Mouse (Mus musculus): ENCODE results near the gene Olfr967. TPM values are rescaled to one million over a fixed set of nuclear protein-coding genes. Genes with fewer than 3 reads are reported as not detected.
"Not testable (repeated sequence)": the region's sequence is repeated elsewhere in the genome, so short reads cannot be mapped to it uniquely, and the experiment has no call there.

Gene Olfr967
- not detected for total RNA-seq (2021)
- long read RNA-seq, experiment 1: 0 reads
- long read RNA-seq, experiment 2: 0 reads

DNA sequence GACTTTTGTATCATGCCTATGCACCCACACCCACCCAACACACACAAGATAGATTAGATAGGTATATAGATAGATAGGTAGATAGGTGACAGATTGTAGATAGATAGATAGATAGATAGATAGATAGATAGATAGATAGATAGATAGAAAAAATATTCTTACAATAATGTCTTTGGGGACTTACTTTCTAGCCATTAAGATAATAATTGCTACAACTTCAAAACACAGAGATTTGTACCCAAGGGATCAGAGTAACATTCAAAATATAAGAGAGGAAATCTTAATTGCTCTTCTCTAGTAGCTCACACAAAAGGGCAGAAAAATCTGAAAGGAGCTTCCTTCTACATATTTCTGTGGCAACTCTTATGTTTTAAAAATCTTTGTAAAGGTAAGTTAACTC lies at the start of gene Olfr967:
Gene Olfr967, plus strand, starts transcription at position 301 of the 400 bp plus-strand sequence.
- DNase-seq (ENCODE audit: low spot score in 2 of 2): no peak

DNA sequence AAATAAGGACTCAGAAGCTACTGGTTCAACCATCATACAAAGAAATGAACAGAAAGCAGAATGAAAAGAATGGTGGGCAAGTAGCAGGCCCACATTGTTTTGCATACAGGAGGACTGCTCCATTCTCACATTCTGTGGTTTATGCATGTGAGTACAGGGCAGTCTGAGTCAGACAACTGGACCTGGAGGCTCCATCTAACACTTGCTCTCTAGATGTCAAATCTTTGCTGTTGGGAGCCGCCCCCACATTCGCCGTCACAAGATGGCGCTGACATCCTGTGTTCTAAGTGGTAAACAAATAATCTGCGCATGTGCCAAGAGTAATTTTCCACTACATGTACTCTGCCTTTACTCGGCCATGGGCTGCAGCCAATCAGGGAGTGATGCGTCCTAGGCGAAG lies 44.9 kb upstream of the Olfr967 start:
- DNase-seq (ENCODE audit: low spot score in 2 of 2): not testable (repeated sequence)

DNA sequence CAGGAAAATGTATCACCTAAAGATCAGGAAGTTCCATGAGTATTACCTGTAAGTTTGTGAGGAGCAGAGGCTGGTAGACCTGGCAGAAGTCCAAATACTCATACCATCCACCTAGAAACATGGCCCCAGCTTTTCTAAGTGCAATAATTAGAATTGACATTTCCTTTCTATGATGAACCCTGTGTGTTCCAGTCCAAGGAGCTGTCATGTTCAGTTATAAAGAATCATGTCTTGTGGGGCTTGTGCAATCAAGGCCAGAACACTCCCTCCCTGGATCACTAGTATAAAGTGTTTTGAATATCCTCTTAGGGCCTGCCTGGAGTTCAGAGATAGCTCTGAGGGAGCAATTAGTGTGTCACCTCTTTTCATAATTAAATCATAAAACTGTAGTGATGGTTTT lies 39.0 kb upstream of the Olfr967 start, which contains the start of gene Olfr149:
Gene Olfr149, minus strand, starts transcription at position 101 of the 400 bp plus-strand sequence.
- no peak for DNase-seq (ENCODE audit: low spot score in 2 of 2)

DNA sequence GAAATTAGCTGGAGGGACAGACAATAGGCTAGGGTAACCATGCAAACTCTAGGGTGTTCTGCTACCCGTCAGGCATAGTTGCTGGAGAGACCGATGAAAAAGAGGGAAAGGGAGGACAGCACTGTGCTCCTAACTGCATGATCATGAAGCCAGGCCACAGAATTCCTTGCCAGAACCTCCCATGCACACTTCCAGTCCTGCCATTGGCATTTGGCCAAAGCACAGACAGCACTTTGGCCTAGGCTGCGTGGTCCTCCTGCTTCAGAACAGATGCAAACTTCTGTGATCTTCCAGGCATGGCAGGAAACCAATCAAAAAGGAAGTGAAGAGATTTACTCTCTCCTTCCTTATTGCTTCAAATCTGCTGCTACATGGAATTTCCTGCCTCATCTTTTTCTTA lies 37.1 kb upstream of the Olfr967 start:
- DNase-seq (ENCODE audit: low spot score in 2 of 2): no peak

DNA sequence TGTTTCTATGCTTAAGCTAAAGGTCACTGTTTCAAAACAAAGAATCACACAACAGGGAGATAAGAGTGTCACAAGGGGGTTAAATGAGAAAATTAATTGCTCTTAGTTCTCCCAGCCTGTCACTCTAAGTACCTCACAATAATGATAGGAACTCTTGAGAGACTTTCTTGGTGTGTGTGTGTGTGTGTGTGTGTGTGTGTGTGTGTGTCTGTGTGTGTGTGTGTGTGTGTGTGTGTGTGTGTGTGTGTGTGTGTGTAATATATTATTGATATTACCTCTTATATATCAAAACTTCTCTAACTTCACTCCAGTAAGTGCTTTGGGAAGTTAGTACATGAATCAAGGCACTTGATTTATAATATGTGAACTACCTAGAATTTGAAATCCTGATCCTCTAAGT lies 35.0 kb upstream of the Olfr967 start, which contains the start of gene Olfr965:
Gene Olfr965, plus strand, starts transcription at position 301 of the 400 bp plus-strand sequence.
- DNase-seq (ENCODE audit: low spot score in 2 of 2): no peak

DNA sequence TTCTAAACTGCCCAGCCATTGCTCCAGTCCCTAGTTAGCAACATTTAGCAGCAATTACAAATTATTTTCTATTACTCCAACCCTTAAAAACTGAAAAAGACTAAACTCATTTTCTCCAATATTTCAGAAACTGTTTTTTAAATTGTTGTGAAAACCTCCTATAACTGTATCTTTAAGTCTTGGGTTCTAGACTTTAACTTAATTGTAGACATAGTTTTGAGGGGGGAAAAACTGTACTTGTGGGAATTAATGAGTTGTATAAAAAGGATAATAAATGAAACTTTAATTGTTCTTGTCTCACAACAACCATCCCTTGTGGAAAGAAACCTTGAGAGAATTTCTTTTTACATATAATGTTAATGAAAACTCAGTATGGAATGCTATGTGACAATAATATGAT lies 15.4 kb upstream of the Olfr967 start, which contains the start of gene Olfr150:
Gene Olfr150, plus strand, starts transcription at position 301 of the 400 bp plus-strand sequence.
- DNase-seq (ENCODE audit: low spot score in 2 of 2): no peak

DNA sequence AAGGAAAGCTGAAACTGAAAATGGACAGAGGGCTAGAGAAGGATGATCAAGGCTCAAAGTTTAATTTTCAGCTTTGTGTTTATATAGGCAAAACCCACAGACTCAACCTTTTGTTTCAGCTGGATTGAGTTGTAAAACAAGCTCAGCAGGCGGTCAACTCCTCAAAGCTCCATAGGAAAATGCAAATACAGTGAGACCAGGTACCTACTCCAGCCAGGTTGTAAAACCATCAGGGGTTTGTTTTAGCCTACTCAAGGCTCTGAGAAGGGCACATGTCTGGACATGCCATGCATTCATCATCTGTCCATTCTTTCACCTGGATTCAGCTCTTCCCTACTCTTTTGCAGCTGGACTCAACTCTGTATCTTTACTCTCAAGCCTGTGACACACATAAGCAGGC lies 5.3 kb upstream of the Olfr967 start:
- no peak for DNase-seq (ENCODE audit: low spot score in 2 of 2)

DNA sequence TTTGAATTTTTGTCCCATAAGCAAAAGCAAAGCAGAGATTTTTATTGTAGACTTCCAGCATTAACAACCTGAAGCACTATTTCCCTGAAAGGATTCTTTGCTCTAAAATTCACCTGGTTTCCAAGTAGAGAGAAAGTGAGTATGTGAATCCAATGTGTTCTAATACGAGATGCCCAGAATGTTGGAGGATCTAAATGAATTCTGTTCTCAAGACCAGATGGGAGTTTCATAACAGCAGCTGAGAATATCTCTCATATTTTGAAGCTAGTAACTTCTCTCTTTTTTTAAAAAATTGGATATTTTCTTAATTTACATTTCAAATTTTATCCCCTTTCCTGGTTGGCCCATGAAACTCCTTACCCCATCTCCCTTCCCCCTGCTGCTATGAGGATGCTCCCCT lies 379 bp downstream of the Olfr967 start:
- DNase-seq (ENCODE audit: low spot score in 2 of 2): no peak

DNA sequence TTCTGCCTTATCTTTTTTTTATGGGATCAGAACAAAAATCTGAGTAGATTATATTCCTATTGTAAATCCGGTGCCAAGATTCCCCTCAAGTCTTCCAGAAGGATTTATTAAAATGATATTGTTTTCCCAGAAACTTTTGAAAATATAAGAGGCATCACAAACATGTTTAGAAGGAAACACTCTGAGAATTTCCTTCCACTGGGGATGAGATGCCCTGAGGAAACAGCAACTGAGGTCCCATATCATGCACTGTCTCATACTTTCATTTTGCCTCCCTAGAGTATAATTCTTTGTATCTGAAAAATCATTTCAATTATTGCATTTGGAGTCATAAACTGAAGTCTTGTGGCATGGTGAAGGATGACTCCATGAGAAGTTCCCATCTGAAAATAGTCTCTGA lies 37.1 kb downstream of the Olfr967 start, which contains the start of gene Olfr968:
Gene Olfr968, minus strand, starts transcription at position 101 of the 400 bp plus-strand sequence.
- no peak for DNase-seq (ENCODE audit: low spot score in 2 of 2)

DNA sequence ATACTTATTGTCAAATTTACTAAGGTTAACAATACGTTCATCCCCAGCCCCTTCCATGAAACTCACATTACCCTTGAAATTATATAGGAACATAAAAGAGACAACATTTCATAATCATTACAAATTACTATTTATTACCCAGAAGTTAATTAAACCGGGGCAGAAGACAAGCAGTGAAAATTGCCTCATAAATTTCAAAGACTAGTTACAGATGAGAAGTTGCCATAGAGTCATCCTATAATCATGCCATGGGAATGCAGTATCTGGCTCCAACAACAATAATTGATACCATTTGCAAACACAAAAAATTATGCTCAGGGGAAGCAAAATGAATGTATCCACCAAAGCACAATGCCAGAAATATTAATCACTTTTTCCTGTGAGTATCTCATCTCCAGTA lies 44.5 kb downstream of the Olfr967 start, which contains the start of gene Olfr969:
Gene Olfr969, plus strand, starts transcription at position 388 of the 400 bp plus-strand sequence.
- no peak for DNase-seq (ENCODE audit: low spot score in 2 of 2)

Other genes with a start within 250 kb of the Olfr967 start
- gene Olfr957, start 230.4 kb upstream of the Olfr967 start, total RNA-seq (2021): not detected
- gene Olfr958, start 192.2 kb upstream of the Olfr967 start, total RNA-seq (2021): not detected
- not detected for gene Olfr959, start 170.7 kb upstream of the Olfr967 start, total RNA-seq (2021)
- gene AW551984, start 141.8 kb upstream of the Olfr967 start, total RNA-seq (2021): 10 to 100 TPM in 1 of 2 experiments, 1 to 10 TPM in 1; 9.6 to 10.9 TPM
- gene Olfr148, start 135.6 kb upstream of the Olfr967 start, total RNA-seq (2021): not detected
- not detected for gene Olfr960, start 124.9 kb upstream of the Olfr967 start, total RNA-seq (2021)
- gene Olfr961, start 101.2 kb upstream of the Olfr967 start, total RNA-seq (2021): not detected
- not detected for gene Olfr963, start 79.0 kb upstream of the Olfr967 start, total RNA-seq (2021)
- not detected for gene Olfr149, start 39.1 kb upstream of the Olfr967 start, total RNA-seq (2021)
- not detected for gene Olfr965, start 34.9 kb upstream of the Olfr967 start, total RNA-seq (2021)
- gene Olfr150, start 15.3 kb upstream of the Olfr967 start, total RNA-seq (2021): not detected
- gene Olfr968, start 37.0 kb downstream of the Olfr967 start, total RNA-seq (2021): not detected
- not detected for gene Olfr969, start 44.7 kb downstream of the Olfr967 start, total RNA-seq (2021)
- not detected for gene Olfr970, start 62.6 kb downstream of the Olfr967 start, total RNA-seq (2021)
- gene Olfr971, start 90.6 kb downstream of the Olfr967 start, total RNA-seq (2021): not detected
- gene Olfr972, start 120.2 kb downstream of the Olfr967 start, total RNA-seq (2021): not detected
- gene Olfr229, start 161.1 kb downstream of the Olfr967 start, total RNA-seq (2021): not detected
- not detected for gene Olfr974, start 191.3 kb downstream of the Olfr967 start, total RNA-seq (2021)
- not detected for gene Olfr975, start 205.8 kb downstream of the Olfr967 start, total RNA-seq (2021)
- not detected for gene Olfr976, start 214.9 kb downstream of the Olfr967 start, total RNA-seq (2021)
- not detected for gene Olfr978, start 245.9 kb downstream of the Olfr967 start, total RNA-seq (2021)